Mouse (Mus musculus): ENCODE measurements at regions not wholly inside any gene's neighbourhood (a gene's known extent, or its start where the extent isn't known, plus 50 kb on each side); places are given as distances from the start of the nearest gene placed in this dataset.

DNA sequence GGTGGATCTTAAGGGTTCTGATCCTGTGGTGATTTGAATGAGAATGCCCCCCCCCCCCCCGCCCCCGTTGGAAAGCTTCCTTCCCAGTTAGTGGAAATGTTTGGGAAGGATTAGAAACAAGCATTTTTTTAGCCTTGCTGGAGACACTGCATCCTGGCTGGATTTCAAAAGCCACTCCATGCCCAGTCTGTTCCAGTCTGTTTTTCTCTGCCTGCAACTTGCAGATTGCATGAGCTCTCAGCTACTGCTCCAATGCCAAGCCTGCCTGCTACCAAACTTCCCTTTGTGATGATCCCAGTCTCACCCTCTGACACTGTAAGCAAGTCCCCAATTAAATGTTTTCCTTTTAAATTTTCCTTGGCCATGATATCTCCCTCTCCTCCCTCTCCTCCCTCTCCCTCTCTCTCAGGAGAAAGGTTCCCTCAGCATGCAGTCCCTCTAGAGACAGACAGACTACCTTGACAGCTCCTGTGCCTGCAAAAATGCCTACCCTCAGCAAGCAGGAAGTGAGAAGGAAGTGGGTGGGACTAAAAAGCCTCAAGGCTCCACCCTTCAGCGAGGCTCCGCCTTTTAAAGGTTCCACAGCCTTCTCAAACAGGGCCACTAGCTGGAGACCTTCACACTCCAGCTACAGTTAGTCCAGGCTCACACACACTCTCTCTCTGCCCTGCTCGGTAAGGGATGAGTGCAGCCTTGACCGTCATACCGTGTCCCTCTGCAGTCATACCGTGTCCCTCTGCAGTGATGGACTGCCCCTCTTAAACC, 204.8 kb downstream of the Prex1 start:
- no peak for TF ChIP-seq CTCF (IDR thresholded peaks at IDR 0.05; ENCODE audit: borderline replicate concordance, extremely low read depth, insufficient read depth, insufficient read length)
- no peak for TF ChIP-seq POLR2A (IDR thresholded peaks at IDR 0.05; ENCODE audit: borderline replicate concordance, extremely low read depth, insufficient read depth, insufficient read length, poor library complexity, severe bottlenecking)

Data from brain, embryonic 14.5 days (tissue).